Mouse (Mus musculus): Measurements from ENCODE around the gene Ifitm1.

DNA sequence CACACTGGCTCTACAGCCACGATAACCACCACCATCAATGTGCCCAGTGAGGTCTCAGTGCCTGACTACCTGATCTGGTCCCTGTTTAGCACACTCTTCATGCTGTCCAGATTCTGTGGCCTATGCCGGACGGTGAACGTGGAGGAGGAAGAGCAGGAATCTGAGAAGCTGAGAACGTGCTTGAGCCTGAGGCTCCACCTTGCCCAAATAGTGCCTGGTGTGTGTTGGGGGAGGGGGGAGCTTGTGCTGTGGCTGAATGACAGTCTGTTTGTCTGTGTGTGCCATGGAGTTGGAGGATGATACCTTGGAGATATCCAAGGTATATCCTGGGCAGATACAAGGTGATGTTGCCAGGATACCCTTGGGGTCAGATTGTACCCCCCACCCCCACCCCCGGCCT, 23.2 kb downstream of the Ifitm1 start:
- TF ChIP-seq CTCF (IDR thresholded peaks at IDR 0.05; ENCODE audit: low read depth, low read length) (no peak), GATA1 (IDR thresholded peaks at IDR 0.05; ENCODE audit: borderline replicate concordance, low read length) (no peak), TAL1 (conservative IDR thresholded peaks at IDR 0.05; ENCODE audit: low read depth, low read length) (no peak), POLR2AphosphoS5 (IDR thresholded peaks at IDR 0.05; ENCODE audit: insufficient replicate concordance, low read depth, low read length) (no peak)
